Mouse (Mus musculus) macrophage (primary cell): ENCODE results near the gene Olfr884. TPM values are rescaled to one million over a fixed set of nuclear protein-coding genes. Genes with fewer than 3 reads are reported as not detected.

ENCODE experiments used
- H3K27ac ChIP-seq: fragments of 350-480 bp; formaldehyde crosslinking; 2 replicates; pipeline ENCODE4 v1.9.0; 2021
- H3K36me3 ChIP-seq: fragments of 350-480 bp; formaldehyde crosslinking; 2 replicates; pipeline ENCODE4 v1.9.0; 2021; ENCODE audit errors: inconsistent target
- H3K4me3 ChIP-seq: fragments of 350-480 bp; formaldehyde crosslinking; 2 replicates; pipeline ENCODE4 v1.9.0; 2021; ENCODE audit errors: inconsistent target
- H3K79me2 ChIP-seq: fragments of 350-480 bp; formaldehyde crosslinking; 2 replicates; pipeline ENCODE4 v1.9.0; 2021; ENCODE audit errors: inconsistent target
- WGBS: methylation state at CpG from one replicate; pipeline ENCODE4 v1.1.7; 2026; ENCODE audit warnings: inconsistent platforms; ENCODE audit not compliant: missing documents; 5-methylcytosine and 5-hydroxymethylcytosine counted together
- polyA plus RNA-seq: library from polyadenylated mRNA; stranded (reverse); fragments of 250-400 nt; gene quantifications from 3 replicates; pipeline ENCODE4 v1.2.4, GENCODE M21; 2018; ENCODE audit warnings: inconsistent platforms
- total RNA-seq, 78 experiments: library from RNA; depleted of rRNA; stranded (reverse); fragments of 250-400 nt; gene quantifications; 1 replicate in 9 of 78; 2 replicates in 24 of 78; 3 replicates in 43 of 78; 4 replicates in 2 of 78; pipeline ENCODE4 v1.2.4; 2018; ENCODE audit warnings: inconsistent platforms in 56 of 78

The Olfr884 gene
- total RNA-seq (2018; cell fraction: chromatin; rRNA removed) = not detected
- not detected for total RNA-seq (2018; cell fraction: cytosol; rRNA removed)
- not detected for total RNA-seq (2018; cell fraction: nucleus; rRNA removed)
- polyA plus RNA-seq = not detected in 3 replicates

DNA sequence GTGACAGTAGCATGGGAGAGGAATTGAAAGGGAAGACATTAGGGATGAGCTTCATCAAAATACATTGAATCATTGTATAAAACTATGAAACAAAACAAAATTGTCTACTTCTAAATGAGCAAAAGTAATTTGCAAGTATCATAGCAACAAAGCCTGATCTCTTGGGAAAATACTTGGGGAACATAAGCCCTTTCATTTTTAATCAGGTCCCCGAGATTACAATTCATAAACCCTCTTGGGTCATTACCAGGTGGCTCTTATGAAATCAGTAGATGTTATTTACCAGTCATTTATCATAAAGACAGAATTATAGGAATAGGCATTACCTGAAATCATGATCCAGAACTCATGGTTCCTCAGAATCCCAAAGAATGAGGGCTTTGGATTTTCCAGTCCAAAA, at the start of gene Olfr884:
Olfr884 (plus strand) TSS at position 301 of the 400 bp plus-strand sequence.
- no peaks in the 10 kb centered on the region for H3K79me2 ChIP-seq
- no peak within 1 kb of the TSS for H3K4me3 ChIP-seq
- no peak within 1 kb of the TSS for H3K27ac ChIP-seq
- WGBS = 67% methylated on average over 1 of the region's 1 CpGs
- H3K36me3 ChIP-seq = no peaks in the 10 kb centered on the region

- Histone ChIP-seq H3K79me2 (no peaks in the 10 kb centered on the region), H3K4me3 (no peak overlapping the region), H3K27ac (no peak overlapping the region), H3K36me3 (no peaks in the 10 kb centered on the region)
- 55% methylated on average over 2 of the region's 2 CpGs for WGBS
Observed at GRCm38 (mm10) chr9:37998581-37999204, 47.7 kb upstream of the Olfr884 start.

GRCm38 (mm10) chr9:38000021-38000420, 46.3 kb upstream of the Olfr884 start:
- H3K4me3 ChIP-seq = no peak overlapping the region
- no peaks in the 10 kb centered on the region for H3K36me3 ChIP-seq
- H3K27ac ChIP-seq = no peak overlapping the region
- WGBS = 63% methylated on average over 1 of the region's 1 CpGs
- no peaks in the 10 kb centered on the region for H3K79me2 ChIP-seq

DNA sequence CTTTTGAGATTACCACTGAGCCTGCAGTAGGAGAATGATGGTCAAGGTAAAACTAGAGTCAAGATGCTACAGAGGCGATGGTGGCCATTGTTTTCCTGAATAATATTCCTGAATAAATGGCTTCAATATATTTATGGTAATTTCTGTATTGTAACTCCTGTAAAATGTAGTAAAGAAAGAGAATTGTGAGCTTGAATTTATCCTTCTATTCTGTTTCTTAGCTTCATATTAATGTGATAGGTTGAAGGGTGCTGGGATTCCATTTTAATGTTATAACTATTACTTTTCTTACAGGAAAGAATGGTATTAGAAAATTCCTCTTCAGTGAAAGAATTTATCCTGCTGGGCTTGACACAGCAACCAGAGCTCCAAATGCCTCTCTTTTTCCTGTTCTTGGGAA, 20.8 kb upstream of the Olfr884 start, which contains the start of gene Olfr883:
Olfr883 (plus strand) TSS at position 301 of the 400 bp plus-strand sequence.
- H3K79me2 ChIP-seq = no peaks in the 10 kb centered on the region
- H3K36me3 ChIP-seq = no peaks in the 10 kb centered on the region
- H3K4me3 ChIP-seq = no peak within 1 kb of the TSS
- H3K27ac ChIP-seq = no peak within 1 kb of the TSS
- 91% methylated on average over 1 of the region's 1 CpGs for WGBS

DNA sequence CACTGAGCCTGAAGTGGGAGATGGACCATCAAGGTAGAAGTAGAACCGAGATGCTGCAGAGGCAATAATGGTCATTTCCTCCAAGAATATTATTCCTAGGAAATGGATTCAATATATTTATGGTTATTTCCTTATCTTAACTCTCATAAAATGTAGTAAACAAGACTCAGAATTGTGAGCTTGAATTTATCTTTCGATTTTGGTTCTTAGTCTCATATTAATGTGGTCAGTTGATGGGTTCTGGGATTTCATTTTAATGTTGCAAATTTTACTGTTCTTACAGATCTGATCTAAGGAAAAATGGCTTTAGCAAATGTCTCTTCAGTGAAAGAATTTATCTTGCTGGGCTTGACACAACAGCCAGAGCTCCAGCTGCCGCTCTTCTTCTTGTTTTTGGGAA, 14.7 kb downstream of the Olfr884 start, which contains the start of gene Olfr885:
Olfr885 (plus strand) TSS at position 301 of the 400 bp plus-strand sequence.
- Histone ChIP-seq H3K36me3 (no peaks in the 10 kb centered on the region), H3K79me2 (no peaks in the 10 kb centered on the region), H3K27ac (no peak within 1 kb of the TSS), H3K4me3 (no peak within 1 kb of the TSS)
- 93% methylated on average over 3 of the region's 3 CpGs for WGBS

DNA sequence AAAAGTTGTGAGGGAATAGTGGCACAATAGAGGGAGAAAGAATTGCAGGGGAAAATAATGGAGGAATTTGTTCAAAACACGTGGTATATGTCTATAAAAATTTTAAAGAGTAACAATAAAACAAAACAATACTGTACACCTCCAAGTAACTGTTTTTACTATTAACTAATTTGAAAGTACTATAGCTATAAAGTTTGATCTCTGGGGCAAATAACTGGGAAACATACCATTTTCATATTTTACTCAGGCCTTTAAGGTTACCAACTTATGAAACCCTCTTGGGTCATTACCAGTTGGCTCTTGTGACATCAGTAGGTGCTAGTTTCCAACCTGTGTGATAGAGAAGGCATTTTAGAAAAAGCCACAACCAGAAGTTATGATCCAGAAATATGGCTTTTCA, 37.4 kb downstream of the Olfr884 start, which contains the start of gene Olfr887:
Olfr887 (plus strand) TSS at position 301 of the 400 bp plus-strand sequence.
- WGBS = 78% methylated on average over 1 of the region's 1 CpGs
- Histone ChIP-seq H3K27ac (no peak within 1 kb of the TSS), H3K4me3 (no peak within 1 kb of the TSS), H3K36me3 (no peaks in the 10 kb centered on the region), H3K79me2 (no peaks in the 10 kb centered on the region)

Other genes starting within 250 kb of the Olfr884 start
- gene Olfr876, start 243.5 kb upstream of the Olfr884 start, polyA plus RNA-seq = not detected in 3 replicates
- gene Olfr877, start 192.3 kb upstream of the Olfr884 start, polyA plus RNA-seq = not detected in 3 replicates
- gene Olfr145, start 149.8 kb upstream of the Olfr884 start, polyA plus RNA-seq = not detected in 3 replicates
- gene Olfr878, start 128.7 kb upstream of the Olfr884 start, polyA plus RNA-seq = not detected in 3 replicates
- not detected in 3 replicates for gene Olfr881, start 54.7 kb upstream of the Olfr884 start, polyA plus RNA-seq
- gene Olfr883, start 20.7 kb upstream of the Olfr884 start, polyA plus RNA-seq = not detected in 3 replicates
- not detected in 3 replicates for gene Olfr885, start 14.8 kb downstream of the Olfr884 start, polyA plus RNA-seq
- not detected in 3 replicates for gene Olfr887, start 37.5 kb downstream of the Olfr884 start, polyA plus RNA-seq
- gene Olfr888, start 61.6 kb downstream of the Olfr884 start, polyA plus RNA-seq = not detected in 3 replicates
- not detected in 3 replicates for gene Olfr889, start 68.6 kb downstream of the Olfr884 start, polyA plus RNA-seq
- gene Olfr890, start 96.0 kb downstream of the Olfr884 start, polyA plus RNA-seq = not detected in 3 replicates
- not detected in 3 replicates for gene Olfr891, start 134.3 kb downstream of the Olfr884 start, polyA plus RNA-seq
- not detected in 3 replicates for gene Olfr893, start 161.8 kb downstream of the Olfr884 start, polyA plus RNA-seq
- gene Olfr894, start 171.5 kb downstream of the Olfr884 start, polyA plus RNA-seq = not detected in 3 replicates
- not detected in 3 replicates for gene Olfr143, start 206.2 kb downstream of the Olfr884 start, polyA plus RNA-seq
- not detected in 3 replicates for gene Olfr895, start 221.3 kb downstream of the Olfr884 start, polyA plus RNA-seq
- not detected in 3 replicates for gene Olfr896-ps1, start 244.6 kb downstream of the Olfr884 start, polyA plus RNA-seq